Mouse (Mus musculus): ENCODE results near the gene Rsph3b. TPM values are rescaled to one million over a fixed set of nuclear protein-coding genes. Genes with fewer than 3 reads are reported as not detected.

Gene Rsph3b
- total and polyA plus RNA-seq, 3 experiments = 6.8 to 14.7 TPM; not detected in 1

- DNase-seq (ENCODE audit: low read depth, low spot score) = no peak
- Histone ChIP-seq H3K27me3 (ENCODE audit: control insufficient read depth in 1 of 2, insufficient read depth in 2 of 2, low read length in 2 of 2) (peaks cover 0 to 2% of the 10 kb centered on the region in 2 experiments; a peak in 1 of 4 replicates), H3K4me1 (ENCODE audit: control insufficient read depth in 1 of 2, insufficient read depth in 2 of 2, low read length in 2 of 2) (no peaks in the 10 kb centered on the region; a peak in 1 of 4 replicates), H3K27ac (ENCODE audit: control insufficient read depth, low read depth, low read length) (no peak overlapping the region), H3K9ac (ENCODE audit: control insufficient read depth, low read depth, low read length, poor library complexity, severe bottlenecking) (no peak overlapping the region), H3K4me3 (ENCODE audit: control insufficient read depth in 1 of 2, insufficient read depth in 1 of 2, low read depth in 2 of 2, low read length in 2 of 2) (no peak overlapping the region), H3K36me3 (ENCODE audit: control insufficient read depth in 1 of 2, insufficient read depth in 2 of 2, low read length in 2 of 2) (no peaks in the 10 kb centered on the region), H3K9me3 (replicated peaks; ENCODE audit: insufficient read depth, low read length) (no peaks in the 10 kb centered on the region), H3K79me2 (ENCODE audit: control insufficient read depth, insufficient read depth, low read length, poor library complexity) (no peaks in the 10 kb centered on the region)
- TF ChIP-seq MYC (IDR thresholded peaks at IDR 0.05; ENCODE audit: low read depth, low read length) = no peak
- no peak for TF ChIP-seq ZKSCAN1 (IDR thresholded peaks at IDR 0.05; ENCODE audit: low read depth, low read length)
- no peak for TF ChIP-seq SIN3A (IDR thresholded peaks at IDR 0.05; ENCODE audit: low read length)
- TF ChIP-seq POLR2AphosphoS2 (IDR thresholded peaks at IDR 0.05; ENCODE audit: low read length) = no peak
- TF ChIP-seq ZC3H11A (IDR thresholded peaks at IDR 0.05; ENCODE audit: low read depth, low read length) = no peak
- TF ChIP-seq JUND (IDR thresholded peaks at IDR 0.05; ENCODE audit: low read depth, low read length) = no peak
- no peak for TF ChIP-seq RCOR1 (IDR thresholded peaks at IDR 0.05; ENCODE audit: low read depth, low read length)
- TF ChIP-seq HCFC1 (IDR thresholded peaks at IDR 0.05; ENCODE audit: low read depth, low read length) = no peak
- no peak for TF ChIP-seq TBP (IDR thresholded peaks at IDR 0.05; ENCODE audit: low read depth, low read length)
- TF ChIP-seq POLR2AphosphoS5 (IDR thresholded peaks at IDR 0.05; ENCODE audit: borderline replicate concordance, low read depth, low read length) = no peak
- no peak for TF ChIP-seq CHD2 (IDR thresholded peaks at IDR 0.05; ENCODE audit: low read length)
- TF ChIP-seq USF2 (IDR thresholded peaks at IDR 0.05; ENCODE audit: borderline replicate concordance in 1 of 2, insufficient read depth in 1 of 2, low read depth in 1 of 2, low read length in 2 of 2) = no peak
- no peak for TF ChIP-seq ETS1 (IDR thresholded peaks at IDR 0.05; ENCODE audit: low read depth, low read length)
- TF ChIP-seq MAX (IDR thresholded peaks at IDR 0.05; ENCODE audit: low read length) = no peak
- TF ChIP-seq ELF1 (IDR thresholded peaks at IDR 0.05; ENCODE audit: low read depth, low read length) = no peak
- TF ChIP-seq TAL1 (IDR thresholded peaks at IDR 0.05; ENCODE audit: low read length) = no peak
Measured at GRCm38 (mm10) chr17:6862040-6862780, 86.3 kb downstream of the Rsph3b start.

GRCm38 (mm10) chr17:6861181-6862039, 87.1 kb downstream of the Rsph3b start:
- no peaks in the 10 kb centered on the region; a peak in 1 of 4 replicates for H3K4me1 ChIP-seq (ENCODE audit: control insufficient read depth in 1 of 2, insufficient read depth in 2 of 2, low read length in 2 of 2)
- H3K9ac ChIP-seq (ENCODE audit: control insufficient read depth, low read depth, low read length, poor library complexity, severe bottlenecking) = no peak overlapping the region
- H3K79me2 ChIP-seq (ENCODE audit: control insufficient read depth, insufficient read depth, low read length, poor library complexity) = no peaks in the 10 kb centered on the region
- H3K27ac ChIP-seq (ENCODE audit: control insufficient read depth, low read depth, low read length) = no peak overlapping the region
- no peaks in the 10 kb centered on the region for H3K36me3 ChIP-seq (ENCODE audit: control insufficient read depth in 1 of 2, insufficient read depth in 2 of 2, low read length in 2 of 2)
- DNase-seq (ENCODE audit: low read depth, low spot score) = no peak
- no peaks in the 10 kb centered on the region for H3K9me3 ChIP-seq (replicated peaks; ENCODE audit: insufficient read depth, low read length)
- no peak overlapping the region for H3K4me3 ChIP-seq (ENCODE audit: control insufficient read depth in 1 of 2, insufficient read depth in 1 of 2, low read depth in 2 of 2, low read length in 2 of 2)
- TF ChIP-seq CTCF (IDR thresholded peaks at IDR 0.05 in 2 of 3, conservative IDR thresholded peaks at IDR 0.05 in 1 of 3; ENCODE audit: control insufficient read depth in 1 of 3, insufficient read depth in 1 of 3, low read depth in 2 of 3, low read length in 3 of 3, poor library complexity in 1 of 3, severe bottlenecking in 1 of 3) = no peak
- no peak for TF ChIP-seq ZC3H11A (IDR thresholded peaks at IDR 0.05; ENCODE audit: low read depth, low read length)
- TF ChIP-seq MAZ (IDR thresholded peaks at IDR 0.05; ENCODE audit: low read depth, low read length) = no peak
- no peak for TF ChIP-seq CHD2 (IDR thresholded peaks at IDR 0.05; ENCODE audit: low read length)
- TF ChIP-seq POLR2AphosphoS2 (IDR thresholded peaks at IDR 0.05; ENCODE audit: low read length) = no peak
- TF ChIP-seq POLR2AphosphoS5 (IDR thresholded peaks at IDR 0.05; ENCODE audit: borderline replicate concordance, low read depth, low read length) = no peak
- no peak for TF ChIP-seq EP300 (IDR thresholded peaks at IDR 0.05; ENCODE audit: low read depth in 1 of 2, low read length in 2 of 2)
- TF ChIP-seq UBTF (IDR thresholded peaks at IDR 0.05; ENCODE audit: borderline replicate concordance, insufficient read depth, low read depth, low read length) = no peak
- TF ChIP-seq E2F4 (IDR thresholded peaks at IDR 0.05; ENCODE audit: borderline replicate concordance, low read depth, low read length) = no peak
- no peak for TF ChIP-seq MYB (IDR thresholded peaks at IDR 0.05; ENCODE audit: low read depth, low read length)
- no peak for TF ChIP-seq RCOR1 (IDR thresholded peaks at IDR 0.05; ENCODE audit: low read depth, low read length)
- no peak for TF ChIP-seq JUND (IDR thresholded peaks at IDR 0.05; ENCODE audit: low read depth, low read length)
- TF ChIP-seq SIN3A (IDR thresholded peaks at IDR 0.05; ENCODE audit: low read length) = no peak
- no peak for TF ChIP-seq TCF12 (IDR thresholded peaks at IDR 0.05; ENCODE audit: low read depth, low read length)
- TF ChIP-seq MAFK (IDR thresholded peaks at IDR 0.05; ENCODE audit: borderline replicate concordance, low read depth, low read length) = no peak
- TF ChIP-seq NELFE (IDR thresholded peaks at IDR 0.05; ENCODE audit: low read depth, low read length) = no peak
- TF ChIP-seq GABPA (IDR thresholded peaks at IDR 0.05; ENCODE audit: low read depth, low read length) = no peak
- peaks cover 0 to 2% of the 10 kb centered on the region in 2 experiments; a peak in 1 of 4 replicates for H3K27me3 ChIP-seq (ENCODE audit: control insufficient read depth in 1 of 2, insufficient read depth in 2 of 2, low read length in 2 of 2)
